Mouse (Mus musculus): Measurements from ENCODE around the gene Chst11. TPM values are rescaled to one million over a fixed set of nuclear protein-coding genes. Genes with fewer than 3 reads are reported as not detected.
A peak's percentile ranks its signal among the peaks of the same experiment; 100 is the strongest.

Chst11 gene
- polyA plus RNA-seq, 1 experiment from 2014 or later: 4.1 TPM

DNA sequence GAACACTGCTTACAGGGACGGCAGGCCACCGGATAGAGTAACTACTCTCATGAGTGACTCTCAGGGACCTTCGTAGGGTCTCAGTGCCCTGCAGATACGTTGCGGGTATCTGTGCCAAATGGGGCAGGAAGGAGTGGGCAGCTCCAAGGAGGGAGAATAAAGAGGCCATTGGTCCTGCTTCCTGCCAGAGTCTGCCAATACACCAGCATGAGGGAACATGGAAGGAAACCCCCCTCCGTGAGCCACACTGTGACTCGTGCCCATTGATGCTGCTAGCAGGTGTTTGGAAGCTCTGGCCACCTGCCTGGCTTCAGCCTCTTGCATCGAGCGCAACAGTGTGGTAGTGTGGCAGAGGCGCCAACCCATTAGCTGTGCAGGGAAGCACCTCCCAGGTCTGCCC is 157.8 kb downstream of the Chst11 start:
- H3K9ac ChIP-seq: no peak overlapping the region
- no peaks in the 10 kb centered on the region for H3K36me3 ChIP-seq
- no peak overlapping the region for H3K4me3 ChIP-seq
- WGBS: 89% methylated on average over 10 of the region's 10 CpGs
- no peak for ATAC-seq (ENCODE audit: insufficient number of reproducible peaks, low FRiP score)
- no peaks in the 10 kb centered on the region for H3K27me3 ChIP-seq (replicated peaks)
- peaks cover 20% of the 10 kb centered on the region for H3K4me1 ChIP-seq (replicated peaks)
- H3K27ac ChIP-seq (ENCODE audit: poor library complexity, severe bottlenecking): no peak overlapping the region
- H3K9me3 ChIP-seq (replicated peaks): no peaks in the 10 kb centered on the region
- H3K4me2 ChIP-seq: no peak overlapping the region

DNA sequence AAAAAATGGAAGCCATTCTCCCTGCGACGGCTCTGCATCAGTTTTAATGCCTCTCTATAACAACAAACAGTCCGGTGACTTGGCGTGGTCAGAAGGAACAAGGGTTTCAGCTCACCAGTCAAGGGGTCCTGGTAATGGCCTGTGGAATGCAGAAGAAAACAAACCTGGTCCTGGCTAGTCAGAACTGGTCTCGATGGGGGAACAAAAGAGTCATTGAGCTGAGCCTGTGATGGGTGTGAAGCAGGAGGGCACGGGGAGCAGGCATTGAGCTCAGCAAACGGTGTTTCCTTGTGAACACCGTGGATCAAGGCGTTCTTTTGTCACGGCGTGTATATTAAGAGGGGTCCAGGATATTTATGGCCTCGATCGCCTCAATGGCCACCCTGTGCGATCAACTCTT is 160.5 kb downstream of the Chst11 start:
- no peak for ATAC-seq (ENCODE audit: insufficient number of reproducible peaks, low FRiP score)
- no peak overlapping the region for H3K27ac ChIP-seq (ENCODE audit: poor library complexity, severe bottlenecking)
- 75% methylated on average over 14 of the region's 14 CpGs for WGBS

DNA sequence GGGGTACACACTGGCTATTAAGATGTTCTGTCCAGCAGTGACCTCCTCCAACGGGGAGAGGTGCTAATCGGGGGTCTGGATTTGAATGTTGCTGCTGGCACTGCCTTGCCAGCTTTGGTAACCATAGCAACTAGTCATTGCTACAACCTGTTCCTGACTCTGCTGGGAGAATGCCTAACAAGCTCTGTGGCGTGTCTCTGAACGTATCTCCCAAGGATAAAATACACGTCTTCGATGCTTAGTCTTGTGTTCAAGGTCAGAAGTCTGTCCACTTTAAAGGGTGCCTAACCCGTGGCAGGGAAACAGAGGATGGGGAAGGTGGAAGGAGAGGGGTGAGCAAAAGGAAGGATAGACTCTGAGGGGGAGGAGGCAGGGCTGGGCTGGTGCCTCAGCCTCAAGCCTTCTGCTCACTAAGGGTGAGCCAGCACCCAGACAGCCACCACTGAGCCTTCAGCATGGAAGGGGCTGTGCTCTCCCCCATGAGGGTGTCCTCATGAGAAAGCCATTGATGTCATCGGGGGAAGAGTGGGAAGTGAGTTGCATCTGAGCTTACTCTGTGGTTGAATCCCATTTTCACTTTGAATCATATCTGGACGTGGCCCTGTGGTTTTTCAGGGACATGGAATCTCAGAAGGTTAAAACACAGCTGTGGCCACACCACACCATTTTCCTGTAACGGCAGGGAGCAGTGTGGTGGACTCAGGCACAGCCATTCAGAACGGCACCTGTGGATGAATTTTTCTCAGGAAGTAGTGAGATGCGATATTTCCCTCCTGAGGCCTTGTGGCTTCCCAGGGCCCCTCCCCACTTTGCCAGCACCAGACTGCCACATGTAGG is 164.3 kb downstream of the Chst11 start:
- no peak for ATAC-seq (ENCODE audit: insufficient number of reproducible peaks, low FRiP score)
- no peak overlapping the region for H3K4me3 ChIP-seq
- no peaks in the 10 kb centered on the region for H3K9me3 ChIP-seq (replicated peaks)
- H3K36me3 ChIP-seq: no peaks in the 10 kb centered on the region
- no peaks in the 10 kb centered on the region for H3K27me3 ChIP-seq (replicated peaks)
- 76% methylated on average over 12 of the region's 12 CpGs for WGBS
- peaks cover 35% of the 10 kb centered on the region for H3K4me1 ChIP-seq (replicated peaks)
- no peak overlapping the region for H3K4me2 ChIP-seq
- no peak overlapping the region for H3K9ac ChIP-seq
- H3K27ac ChIP-seq (ENCODE audit: poor library complexity, severe bottlenecking): no peak overlapping the region

More for the DNA sequence above, 160.5 kb downstream of the Chst11 start:
- Histone ChIP-seq H3K4me2 (no peak overlapping the region), H3K27me3 (replicated peaks) (no peaks in the 10 kb centered on the region), H3K9ac (no peak overlapping the region), H3K4me3 (no peak overlapping the region), H3K36me3 (no peaks in the 10 kb centered on the region), H3K4me1 (replicated peaks) (peaks cover 5% of the 10 kb centered on the region), H3K9me3 (replicated peaks) (no peaks in the 10 kb centered on the region)

DNA sequence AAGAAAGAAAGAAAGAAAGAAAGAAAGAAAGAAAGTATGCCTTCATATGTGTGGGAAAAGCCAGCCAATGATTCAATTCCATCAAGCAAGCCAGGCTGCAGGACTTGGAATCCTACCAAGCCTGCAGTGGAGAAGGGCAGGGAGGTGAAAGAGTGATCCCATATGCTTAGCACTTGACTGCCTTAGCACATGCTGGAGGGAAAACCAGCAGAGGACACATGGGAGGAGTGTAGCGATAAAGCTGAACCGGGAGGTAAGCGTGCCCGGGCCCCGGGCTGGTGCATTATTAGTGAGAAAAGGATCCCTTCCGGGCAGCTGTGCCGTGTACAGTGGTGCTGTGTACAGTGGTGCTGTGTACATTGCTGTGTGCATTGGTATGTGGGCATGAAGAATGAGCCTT is 165.3 kb downstream of the Chst11 start:
- Histone ChIP-seq H3K4me1 (replicated peaks) (peaks cover 35% of the 10 kb centered on the region), H3K4me2 (no peak overlapping the region), H3K9ac (no peak overlapping the region), H3K27me3 (replicated peaks) (no peaks in the 10 kb centered on the region), H3K27ac (ENCODE audit: poor library complexity, severe bottlenecking) (no peak overlapping the region), H3K9me3 (replicated peaks) (no peaks in the 10 kb centered on the region), H3K4me3 (no peak overlapping the region), H3K36me3 (no peaks in the 10 kb centered on the region)
- ATAC-seq (ENCODE audit: insufficient number of reproducible peaks, low FRiP score): 0 out of 2 replicates have a peak, but pooled peaks have one; percentile 64
- WGBS: 73% methylated on average over 7 of the region's 7 CpGs

DNA sequence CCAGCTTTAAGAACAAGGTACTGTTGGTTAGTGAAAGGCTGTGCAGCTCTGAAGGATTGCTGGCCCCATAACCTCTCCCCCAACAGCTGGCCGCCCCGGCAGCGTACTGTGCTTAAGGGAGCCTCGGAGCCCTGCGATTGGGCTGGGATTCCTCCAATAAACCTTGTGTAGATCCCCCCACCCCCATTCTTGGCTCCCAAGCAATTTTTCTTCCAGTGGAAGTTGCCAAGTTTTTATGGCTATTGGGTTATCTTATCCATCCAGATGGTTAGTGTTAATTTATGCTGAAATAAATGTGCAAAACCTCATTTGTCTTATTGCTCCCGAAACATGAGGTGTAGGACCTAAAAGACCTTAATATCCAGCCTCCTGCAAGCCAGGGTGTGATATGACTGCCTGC is 166.1 kb downstream of the Chst11 start:
- H3K4me1 ChIP-seq (replicated peaks): peaks cover 35% of the 10 kb centered on the region
- WGBS: 83% methylated on average over 6 of the region's 6 CpGs
- H3K27ac ChIP-seq (ENCODE audit: poor library complexity, severe bottlenecking): no peak overlapping the region
- H3K36me3 ChIP-seq: no peaks in the 10 kb centered on the region
- no peaks in the 10 kb centered on the region for H3K27me3 ChIP-seq (replicated peaks)
- H3K9ac ChIP-seq: no peak overlapping the region
- H3K4me3 ChIP-seq: no peak overlapping the region
- peaks cover 4% of the 10 kb centered on the region for H3K9me3 ChIP-seq (replicated peaks)
- no peak for ATAC-seq (ENCODE audit: insufficient number of reproducible peaks, low FRiP score)
- H3K4me2 ChIP-seq: no peak overlapping the region

GRCm38 (mm10) chr10:83151896-83152685 is 166.8 kb downstream of the Chst11 start:
- ATAC-seq (ENCODE audit: insufficient number of reproducible peaks, low FRiP score): no peak
- Histone ChIP-seq H3K4me1 (replicated peaks) (peaks cover 36% of the 10 kb centered on the region), H3K36me3 (no peaks in the 10 kb centered on the region), H3K9me3 (replicated peaks) (peaks cover 5% of the 10 kb centered on the region), H3K27ac (ENCODE audit: poor library complexity, severe bottlenecking) (no peak overlapping the region), H3K4me2 (no peak overlapping the region), H3K27me3 (replicated peaks) (no peaks in the 10 kb centered on the region), H3K9ac (no peak overlapping the region), H3K4me3 (no peak overlapping the region)
- 47% methylated on average over 16 of the region's 16 CpGs for WGBS

DNA sequence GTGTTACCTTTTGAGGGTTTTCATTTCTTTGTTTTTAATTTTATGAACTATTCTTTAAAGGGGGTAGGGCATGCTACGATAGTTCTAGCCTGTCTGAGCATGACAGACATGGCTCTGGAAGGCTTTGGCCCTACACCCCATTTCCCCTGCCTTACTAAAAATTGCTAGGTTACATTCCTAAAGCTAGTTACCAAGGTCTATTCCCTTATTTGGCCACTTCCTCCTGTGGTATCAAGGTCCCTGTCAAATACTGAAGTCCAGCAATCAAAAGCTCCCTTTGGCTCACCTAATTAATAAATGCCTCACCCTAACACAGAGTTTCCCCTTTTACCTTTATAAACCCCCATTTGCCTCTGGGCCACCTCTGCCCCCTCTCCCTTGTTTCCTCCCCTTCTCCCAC is 167.4 kb downstream of the Chst11 start:
- H3K36me3 ChIP-seq: no peaks in the 10 kb centered on the region
- H3K4me3 ChIP-seq: no peak overlapping the region
- no peak overlapping the region for H3K4me2 ChIP-seq
- H3K9ac ChIP-seq: no peak overlapping the region
- ATAC-seq (ENCODE audit: insufficient number of reproducible peaks, low FRiP score): no peak
- no peaks in the 10 kb centered on the region for H3K27me3 ChIP-seq (replicated peaks)
- WGBS: 79% methylated on average over 1 of the region's 1 CpGs
- H3K4me1 ChIP-seq (replicated peaks): peaks cover 43% of the 10 kb centered on the region
- H3K27ac ChIP-seq (ENCODE audit: poor library complexity, severe bottlenecking): no peak overlapping the region
- peaks cover 5% of the 10 kb centered on the region for H3K9me3 ChIP-seq (replicated peaks)

- H3K27ac ChIP-seq (ENCODE audit: poor library complexity, severe bottlenecking): no peak overlapping the region
These were observed 168.1 kb downstream of the Chst11 start for GRCm38 (mm10) chr10:83153374-83153773.

GRCm38 (mm10) chr10:83153887-83154286 is 168.6 kb downstream of the Chst11 start:
- no peak overlapping the region for H3K4me2 ChIP-seq
- H3K4me1 ChIP-seq (replicated peaks): peaks cover 43% of the 10 kb centered on the region
- H3K4me3 ChIP-seq: no peak overlapping the region
- no peaks in the 10 kb centered on the region for H3K36me3 ChIP-seq
- no peak overlapping the region for H3K27ac ChIP-seq (ENCODE audit: poor library complexity, severe bottlenecking)
- H3K9ac ChIP-seq: no peak overlapping the region
- H3K9me3 ChIP-seq (replicated peaks): peaks cover 5% of the 10 kb centered on the region
- no peaks in the 10 kb centered on the region for H3K27me3 ChIP-seq (replicated peaks)
- no peak for ATAC-seq (ENCODE audit: insufficient number of reproducible peaks, low FRiP score)
- 38% methylated on average over 9 of the region's 9 CpGs for WGBS

More at GRCm38 (mm10) chr10:83153374-83153773, 168.1 kb downstream of the Chst11 start:
- peaks cover 43% of the 10 kb centered on the region for H3K4me1 ChIP-seq (replicated peaks)
- H3K9me3 ChIP-seq (replicated peaks): peaks cover 5% of the 10 kb centered on the region
- no peak overlapping the region for H3K9ac ChIP-seq
- no peak overlapping the region for H3K4me3 ChIP-seq
- H3K4me2 ChIP-seq: no peak overlapping the region
- no peaks in the 10 kb centered on the region for H3K27me3 ChIP-seq (replicated peaks)
- 67% methylated on average over 5 of the region's 5 CpGs for WGBS
- no peak for ATAC-seq (ENCODE audit: insufficient number of reproducible peaks, low FRiP score)
- H3K36me3 ChIP-seq: no peaks in the 10 kb centered on the region

DNA sequence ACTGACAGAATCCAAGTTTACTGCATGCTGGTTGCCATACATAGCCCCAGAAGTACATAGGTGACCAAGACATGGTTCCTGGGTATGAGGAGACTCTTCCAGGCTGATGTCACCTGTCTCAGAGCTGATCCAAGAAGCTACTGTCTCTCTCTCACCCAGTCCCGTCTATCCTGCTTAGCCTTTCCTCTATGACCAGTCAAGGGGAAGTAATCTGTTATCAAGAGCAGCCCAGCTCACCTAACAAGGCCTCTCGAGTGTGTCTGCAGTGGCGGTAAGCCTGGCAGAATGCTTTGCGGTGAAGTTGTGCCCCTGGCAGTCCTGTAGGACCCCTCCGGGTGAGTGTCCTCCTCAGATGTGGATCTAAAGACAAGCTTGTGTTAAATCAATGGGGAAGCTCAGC is 172.0 kb downstream of the Chst11 start:
- Histone ChIP-seq H3K4me2 (no peak overlapping the region), H3K9me3 (replicated peaks) (peaks cover 5% of the 10 kb centered on the region), H3K27me3 (replicated peaks) (no peaks in the 10 kb centered on the region), H3K36me3 (no peaks in the 10 kb centered on the region), H3K4me3 (no peak overlapping the region), H3K9ac (no peak overlapping the region), H3K27ac (ENCODE audit: poor library complexity, severe bottlenecking) (no peak overlapping the region), H3K4me1 (replicated peaks) (peaks cover 39% of the 10 kb centered on the region)
- WGBS: 44% methylated on average over 5 of the region's 5 CpGs
- no peak for ATAC-seq (ENCODE audit: insufficient number of reproducible peaks, low FRiP score)

- H3K9ac ChIP-seq: no peak overlapping the region
- no peaks in the 10 kb centered on the region for H3K27me3 ChIP-seq (replicated peaks)
- H3K9me3 ChIP-seq (replicated peaks): peaks cover 5% of the 10 kb centered on the region
- no peak overlapping the region for H3K4me2 ChIP-seq
- WGBS: 76% methylated on average over 8 of the region's 8 CpGs
- no peak for ATAC-seq (ENCODE audit: insufficient number of reproducible peaks, low FRiP score)
- peaks cover 40% of the 10 kb centered on the region for H3K4me1 ChIP-seq (replicated peaks)
- H3K4me3 ChIP-seq: no peak overlapping the region
- H3K36me3 ChIP-seq: no peaks in the 10 kb centered on the region
- H3K27ac ChIP-seq (ENCODE audit: poor library complexity, severe bottlenecking): no peak overlapping the region
These were observed 173.0 kb downstream of the Chst11 start for GRCm38 (mm10) chr10:83158322-83158721.
